Mouse (Mus musculus) ovary, postnatal 36 days (tissue): ENCODE data around the gene Olfr380.

Source experiments
- DNase-seq: peaks from one replicate; pipeline ENCODE4 v3.0.0; 2022; ENCODE audit warnings: low spot score, mixed read lengths

The Olfr380 gene

DNA sequence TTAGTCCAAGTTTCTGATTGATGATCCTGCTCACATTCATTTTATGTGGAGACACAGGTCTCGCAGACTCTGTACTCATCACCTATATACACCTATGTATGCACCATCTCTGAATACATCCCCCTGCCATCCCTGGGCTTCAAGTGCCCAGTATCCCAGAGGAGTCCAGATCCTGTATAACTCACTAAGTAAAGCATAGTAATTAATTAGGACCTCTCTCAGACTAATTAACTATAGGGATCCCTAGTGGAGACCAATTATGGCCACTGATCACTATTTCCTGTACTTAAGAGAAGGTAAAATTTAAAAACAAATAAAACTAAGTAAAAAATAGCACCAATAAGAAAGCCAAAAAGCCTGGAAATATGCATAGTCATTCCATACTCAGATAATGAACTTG, at the start of gene Olfr380:
Gene Olfr380 (minus strand): TSS at position 101 of the 400 bp plus-strand sequence.
- DNase-seq: no peak

DNA sequence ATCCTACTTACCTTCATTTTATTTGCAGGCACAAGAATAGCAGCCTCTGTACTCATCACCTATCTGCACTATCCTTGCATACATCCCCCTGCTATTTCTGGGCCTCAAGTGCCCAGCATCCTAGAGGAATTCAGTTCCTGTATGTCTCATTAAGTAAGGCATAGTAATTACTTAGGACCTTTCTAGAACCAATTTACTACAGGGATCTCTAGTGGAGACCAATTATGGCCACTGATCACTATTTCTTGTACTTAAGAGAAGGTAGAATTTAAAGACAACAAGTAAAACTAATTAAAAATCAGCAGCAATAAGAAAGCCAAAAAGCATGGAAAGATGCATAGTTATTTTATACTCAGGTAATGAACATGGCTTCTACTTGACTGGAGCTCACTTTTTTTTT, 34.2 kb upstream of the Olfr380 start, which contains the start of gene Olfr381:
Gene Olfr381 (minus strand): TSS at position 101 of the 400 bp plus-strand sequence.
- DNase-seq: no peak

DNA sequence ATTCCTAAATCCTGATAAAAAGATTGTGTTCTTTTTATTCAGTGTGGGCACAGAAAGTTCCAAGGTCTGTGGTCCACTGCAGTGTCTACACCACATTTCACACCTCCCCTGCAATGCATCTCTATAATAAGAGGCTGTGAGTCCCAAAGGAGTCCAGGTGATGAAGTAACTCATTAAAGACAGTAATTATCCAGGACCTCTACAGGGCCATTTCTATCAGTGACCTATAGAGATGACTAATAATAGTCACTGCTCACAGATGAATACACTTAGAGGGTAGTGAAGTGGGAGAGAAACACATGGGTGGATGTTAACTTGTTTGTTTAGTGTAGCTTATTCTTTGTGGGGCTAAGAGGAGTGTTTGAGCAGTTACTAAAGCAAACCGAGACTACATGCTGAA, 28.9 kb downstream of the Olfr380 start, which contains the start of gene Olfr378:
Gene Olfr378 (minus strand): TSS at position 101 of the 400 bp plus-strand sequence.
- DNase-seq: no peak
